Mouse (Mus musculus): ENCODE results near the gene Pramef25. TPM values are rescaled to one million over a fixed set of nuclear protein-coding genes. Genes with fewer than 3 reads are reported as not detected.

Gene Pramef25
- polyA plus RNA-seq, 1 experiment from 2014 or later, result not detected

Other genes starting within 250 kb of the Pramef25 start
- gene Gm13089, start 248.3 kb downstream of the Pramef25 start, polyA plus RNA-seq (2014; fragmentation: Nextera tagmentation; extraction: Ambion mirVana), result not detected in 2 replicates
- not detected in 2 replicates for gene Gm13078, start 231.6 kb downstream of the Pramef25 start, polyA plus RNA-seq (2014; fragmentation: Nextera tagmentation; extraction: Ambion mirVana)
- gene Gm13023, start 161.7 kb downstream of the Pramef25 start, polyA plus RNA-seq (2014; fragmentation: Nextera tagmentation; extraction: Ambion mirVana), result not detected in 2 replicates
- gene Gm13084, start 134.9 kb downstream of the Pramef25 start, polyA plus RNA-seq (2014; fragmentation: Nextera tagmentation; extraction: Ambion mirVana), result not detected in 2 replicates
- not detected in 2 replicates for gene Gm13103, start 104.5 kb downstream of the Pramef25 start, polyA plus RNA-seq (2014; fragmentation: Nextera tagmentation; extraction: Ambion mirVana)
- gene Pramef6, start 50.6 kb downstream of the Pramef25 start, polyA plus RNA-seq (2014; fragmentation: Nextera tagmentation; extraction: Ambion mirVana), result not detected in 2 replicates
- not detected in 2 replicates for gene Gm13101, start 15.9 kb upstream of the Pramef25 start, polyA plus RNA-seq (2014; fragmentation: Nextera tagmentation; extraction: Ambion mirVana)
- gene Pramef17, start 43.4 kb upstream of the Pramef25 start, polyA plus RNA-seq (2014; fragmentation: Nextera tagmentation; extraction: Ambion mirVana), result not detected in 2 replicates
- gene Pramel4, start 108.1 kb upstream of the Pramef25 start, polyA plus RNA-seq (2014; fragmentation: Nextera tagmentation; extraction: Ambion mirVana), result not detected in 2 replicates
- not detected in 2 replicates for gene Gm13102, start 155.5 kb upstream of the Pramef25 start, polyA plus RNA-seq (2014; fragmentation: Nextera tagmentation; extraction: Ambion mirVana)
- not detected in 2 replicates for gene Oog3, start 211.6 kb upstream of the Pramef25 start, polyA plus RNA-seq (2014; fragmentation: Nextera tagmentation; extraction: Ambion mirVana)
- gene Oog2, start 239.7 kb upstream of the Pramef25 start, polyA plus RNA-seq (2014; fragmentation: Nextera tagmentation; extraction: Ambion mirVana), result not detected in 2 replicates

Measured in limb, embryonic 11.5 days (tissue).